Mouse (Mus musculus): Measurements from ENCODE around the gene Ankrd27.

GRCm38 (mm10) chr7:35585191-35586054 lies 621 bp upstream of the Ankrd27 start, which contains the start of gene Rgs9bp:
- TF ChIP-seq CTCF (IDR thresholded peaks at IDR 0.05; ENCODE audit: extremely low read depth, insufficient read depth, low read length) = no peak
- no peak for TF ChIP-seq POLR2A (IDR thresholded peaks at IDR 0.05; ENCODE audit: extremely low read depth, insufficient read depth, low read length)

All from cortical plate, adult 2 months (tissue).